Mouse (Mus musculus) kidney, postnatal 25 days (tissue): ENCODE measurements around the gene Olfr693.
"Not testable (repeated sequence)": the region's sequence is repeated elsewhere in the genome, so short reads cannot be mapped to it uniquely, and the experiment has no call there.

ENCODE experiments used
- DNase-seq, 2 experiments: peaks; one replicate each; pipeline ENCODE4 v3.0.0; 2021; ENCODE audit warnings: mixed read lengths in 2 of 2

Gene Olfr693

DNA sequence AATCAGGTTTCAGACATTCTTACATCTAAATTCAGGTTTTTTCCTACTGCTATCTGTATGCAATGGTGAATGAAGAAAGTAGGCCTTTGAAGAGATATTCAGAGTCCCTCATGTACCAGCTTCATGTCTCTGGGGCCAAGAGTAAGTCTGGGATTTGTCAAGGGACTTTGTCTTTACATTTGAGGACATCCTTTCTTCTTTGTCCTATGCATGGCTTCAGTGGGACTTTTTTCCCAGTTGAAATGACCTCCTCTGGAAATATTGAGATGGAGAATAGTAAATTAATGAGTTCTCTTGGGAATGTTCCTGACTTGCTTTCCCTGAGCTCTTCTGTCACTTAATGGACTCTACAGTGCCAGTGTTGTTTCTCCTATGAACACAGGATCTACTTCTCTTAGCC lies at the start of gene Olfr693:
TSS of gene Olfr693 (minus strand) at position 101 of the 400 bp plus-strand sequence.
- no peak for DNase-seq

DNA sequence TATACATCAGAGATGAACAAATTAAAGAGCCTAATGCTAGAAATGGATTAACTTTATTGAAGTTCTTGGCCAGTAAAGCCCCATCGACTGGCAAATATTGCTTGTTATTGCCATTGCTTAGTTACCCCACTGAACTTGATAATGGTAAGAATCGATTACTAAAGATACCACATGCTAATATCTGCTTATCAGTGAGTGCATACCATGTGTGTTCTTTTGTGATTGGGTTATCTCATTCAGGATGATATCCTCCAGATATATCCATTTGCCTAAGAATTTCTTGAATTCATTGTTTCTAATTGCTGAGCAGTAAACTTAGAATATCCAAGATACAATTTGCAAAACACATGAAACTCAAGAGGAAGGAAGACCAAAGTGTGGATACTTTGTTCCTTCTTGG lies 45.3 kb upstream of the Olfr693 start:
- DNase-seq, result not testable (repeated sequence)

DNA sequence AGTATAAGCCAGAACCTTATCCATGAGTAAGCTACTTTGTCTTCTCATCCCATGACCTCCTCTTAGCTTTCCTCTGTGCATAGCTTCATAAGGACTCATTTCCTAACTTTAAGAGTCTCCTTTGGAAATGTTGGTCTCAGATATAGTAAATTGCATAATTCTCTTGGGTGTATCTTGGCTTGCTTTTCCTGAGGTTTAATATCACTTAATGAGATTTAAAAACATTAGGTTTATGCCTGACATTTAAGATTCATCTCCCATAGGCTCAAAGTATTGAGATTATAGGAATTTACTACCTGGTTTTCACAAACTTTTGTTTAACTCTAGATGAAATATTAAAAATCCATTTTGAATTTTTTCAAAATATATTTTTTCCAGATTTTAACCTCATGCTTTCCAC lies 35.9 kb upstream of the Olfr693 start, which contains the start of gene Olfr695:
TSS of gene Olfr695 (minus strand) at position 101 of the 400 bp plus-strand sequence.
- no peak for DNase-seq

DNA sequence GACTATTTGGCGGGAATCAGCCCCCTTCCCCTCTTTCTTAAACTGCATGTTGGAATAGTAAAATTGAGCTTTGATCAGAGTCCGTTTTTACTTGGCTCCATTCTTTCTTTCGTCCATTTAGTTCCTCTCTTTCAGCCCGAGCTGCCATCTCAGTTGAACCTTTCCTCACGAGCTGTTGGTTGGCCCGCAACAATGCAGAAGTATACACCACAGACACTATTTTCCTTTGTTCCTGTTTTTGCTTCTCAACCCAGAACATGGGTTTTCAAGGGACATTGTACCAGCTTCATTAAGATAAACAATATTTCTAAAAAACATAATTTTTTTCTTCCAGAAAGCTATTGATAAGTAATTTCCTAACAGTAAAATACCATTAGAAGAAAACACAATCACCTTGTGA lies 31.1 kb upstream of the Olfr693 start:
- no peak for DNase-seq

DNA sequence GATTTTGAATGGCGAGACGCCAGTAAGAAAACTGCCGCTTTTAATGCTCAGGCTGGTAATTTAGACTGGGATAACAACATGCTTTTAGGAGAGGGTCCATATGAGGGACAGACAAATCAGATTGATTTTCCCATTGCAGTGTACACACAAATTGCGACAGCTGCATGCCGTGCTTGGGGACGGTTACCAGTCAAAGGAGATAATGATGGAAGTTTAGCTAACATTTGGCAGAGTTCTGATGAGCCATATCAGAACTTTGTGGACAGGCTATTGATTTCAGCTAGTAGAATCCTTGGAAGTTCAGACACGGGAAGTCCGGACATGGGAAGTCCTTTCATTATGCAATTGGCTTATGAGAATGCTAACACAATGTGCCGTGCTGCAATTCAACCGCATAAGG lies 27.3 kb upstream of the Olfr693 start:
- DNase-seq, result not testable (repeated sequence)

DNA sequence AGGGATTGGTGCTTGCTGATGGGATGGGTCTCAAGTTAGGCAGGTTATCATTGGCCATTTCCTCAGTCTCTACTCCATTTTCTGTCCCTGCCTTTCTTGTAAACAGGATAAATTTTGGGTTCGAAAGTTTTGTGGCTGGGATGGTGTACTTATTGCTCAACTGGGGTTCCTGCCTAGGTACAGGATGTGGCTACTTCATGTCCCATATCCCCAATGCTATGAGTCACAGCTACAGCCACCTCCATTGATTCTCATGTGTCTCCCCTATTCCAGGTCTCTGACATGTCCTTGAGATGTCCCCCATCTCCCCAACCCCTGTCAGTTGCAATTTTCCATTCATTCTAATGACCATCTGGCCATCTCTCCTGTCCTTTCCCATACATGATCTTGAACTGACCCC lies 16.5 kb upstream of the Olfr693 start:
- no peak for DNase-seq

DNA sequence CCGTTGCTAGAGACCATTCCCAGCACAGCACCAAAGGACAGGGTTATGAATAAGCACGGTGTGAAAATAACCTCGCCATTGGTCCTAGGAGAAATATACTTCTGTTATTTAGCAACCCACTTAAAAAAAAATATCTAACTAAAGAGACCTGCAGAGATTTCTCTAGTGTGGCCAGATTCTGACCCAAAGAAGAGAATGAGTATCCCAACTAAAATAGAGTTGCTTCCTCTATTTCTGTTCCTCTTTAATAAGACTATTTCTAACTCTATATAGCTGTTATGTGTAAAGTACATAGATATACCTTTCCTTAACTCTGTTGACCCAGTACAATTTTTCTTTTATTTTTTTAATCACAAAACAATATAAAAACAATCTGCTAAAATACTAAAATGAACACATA lies 12.6 kb upstream of the Olfr693 start:
- DNase-seq, result no peak

DNA sequence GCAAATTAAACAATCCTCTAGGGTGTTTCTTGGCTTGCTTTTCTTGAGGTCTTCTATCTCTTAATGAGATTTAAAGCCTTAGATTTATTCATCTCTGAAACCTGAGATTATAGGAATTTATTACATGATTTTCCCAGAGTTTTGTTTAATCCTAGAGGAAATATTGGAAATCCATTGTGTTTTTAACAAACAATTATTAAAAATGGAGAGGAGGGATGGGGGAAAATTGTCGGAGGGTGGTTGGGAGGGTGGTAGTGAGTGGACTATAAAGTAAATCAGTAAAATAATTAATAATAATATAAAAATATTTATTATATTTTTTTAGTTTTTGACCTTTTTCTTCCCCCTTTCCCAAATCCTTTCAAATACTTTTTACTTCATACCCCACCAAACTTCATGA lies 11.3 kb upstream of the Olfr693 start, which contains the start of gene Olfr694:
TSS of gene Olfr694 (minus strand) at position 101 of the 400 bp plus-strand sequence.
- DNase-seq, result no peak

DNA sequence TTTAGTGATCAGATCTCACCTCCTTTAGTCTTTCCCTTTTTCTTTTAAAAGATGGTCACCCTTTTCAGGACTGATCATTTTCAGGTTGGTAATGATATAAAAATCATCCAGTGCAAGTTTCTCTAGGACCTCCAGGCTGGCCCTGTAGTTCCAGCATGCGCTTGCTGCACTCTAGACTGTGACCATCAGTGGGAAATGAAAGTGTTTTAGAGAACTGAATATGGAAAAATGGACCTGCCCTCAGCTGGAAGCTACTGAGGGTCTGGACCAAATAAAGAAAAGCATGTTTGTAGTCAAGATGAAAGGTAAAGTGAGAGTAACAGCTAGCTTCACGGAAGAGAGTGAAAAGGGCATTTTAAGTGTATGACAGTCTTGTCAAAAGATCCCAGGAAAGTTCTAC lies 5.0 kb upstream of the Olfr693 start:
- DNase-seq, result no peak

DNA sequence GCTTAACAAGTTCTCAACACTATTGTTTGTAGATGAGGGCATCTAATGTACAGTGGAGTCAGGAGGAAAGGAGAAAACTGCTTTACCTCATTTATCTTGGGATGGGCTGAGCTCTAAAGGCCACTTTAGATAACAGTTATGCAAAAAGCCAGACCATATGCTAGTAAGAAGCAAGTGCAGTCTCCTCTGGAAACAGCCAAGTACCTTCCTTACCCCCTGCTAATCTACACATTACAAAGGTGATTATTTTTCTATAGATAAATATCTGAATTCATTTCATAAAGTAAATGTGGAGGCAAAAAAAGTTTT lies 28.1 kb downstream of the Olfr693 start:
- no peak for DNase-seq

DNA sequence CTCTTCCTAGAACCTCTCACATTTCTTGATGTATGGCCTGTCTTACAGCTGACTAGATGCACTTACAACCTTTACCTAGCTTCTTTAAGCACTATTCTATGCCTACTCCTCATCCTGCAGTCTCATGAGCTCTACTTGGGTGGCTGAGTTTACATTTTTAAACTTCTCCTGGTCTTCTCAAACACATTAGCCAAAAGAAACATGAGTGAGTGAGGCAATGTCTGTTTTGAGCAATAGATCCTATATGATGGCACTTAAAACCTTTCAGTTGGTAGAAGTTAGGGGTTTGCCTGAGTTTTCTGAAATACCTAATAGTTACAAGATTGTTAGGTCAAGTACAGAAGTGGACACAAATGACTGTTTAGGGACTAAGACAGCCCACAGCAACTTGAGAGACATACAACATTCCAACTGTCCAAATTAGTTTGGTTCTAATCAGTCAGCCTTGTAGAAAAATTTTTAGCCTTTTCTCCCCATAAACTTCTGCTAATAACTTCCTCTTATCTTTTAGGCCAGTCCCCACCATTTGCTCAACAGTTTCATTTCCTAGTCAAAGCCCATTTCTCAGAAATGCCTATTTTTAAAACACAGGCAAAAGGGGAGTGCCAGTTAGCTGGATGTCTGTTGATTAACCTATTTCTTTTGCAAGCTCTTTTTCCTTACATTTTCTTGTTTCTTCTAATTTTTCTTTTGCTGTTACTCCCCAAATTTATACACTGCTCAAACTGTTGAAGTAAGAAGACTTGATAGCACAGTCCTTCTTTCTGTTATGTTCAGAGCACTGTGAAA lies 28.6 kb downstream of the Olfr693 start:
- DNase-seq, result no peak

DNA sequence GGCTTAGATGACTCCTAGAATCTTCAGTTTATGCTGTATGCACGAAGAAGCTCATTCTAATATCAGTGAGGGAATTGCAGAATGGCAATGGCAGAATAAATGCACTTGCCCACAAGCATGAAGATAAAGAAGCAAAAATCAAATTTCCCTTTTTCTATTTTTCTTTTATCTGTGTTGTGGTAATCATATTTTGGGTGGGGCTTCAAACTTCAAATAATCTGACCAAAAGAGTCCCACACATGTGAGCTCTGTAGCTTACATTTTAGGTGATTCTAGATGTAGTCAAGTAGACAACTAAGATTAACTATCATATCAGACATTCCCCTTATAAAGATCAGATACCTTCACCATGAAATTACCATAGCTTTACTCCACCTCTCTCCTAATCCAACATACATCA lies 30.6 kb downstream of the Olfr693 start:
- DNase-seq, result no peak

DNA sequence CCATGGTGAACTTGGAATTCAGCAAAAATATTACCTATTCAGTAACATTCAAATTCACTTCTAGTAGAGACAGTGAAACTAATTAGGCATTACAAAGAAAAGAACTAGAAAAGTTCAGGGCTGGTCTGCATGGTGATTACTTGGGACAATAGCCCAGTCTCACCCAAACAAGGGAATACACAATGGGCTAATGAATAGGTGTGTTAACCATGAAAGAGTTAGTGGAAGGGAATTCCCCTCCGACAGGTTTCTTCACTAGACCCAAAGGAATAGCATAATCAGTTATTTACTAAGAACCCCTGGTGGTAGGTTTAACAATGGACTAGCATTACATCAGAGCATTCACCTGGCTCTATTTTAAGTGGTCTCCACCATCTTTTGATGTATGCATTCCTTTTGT lies 35.1 kb downstream of the Olfr693 start:
- no peak for DNase-seq

DNA sequence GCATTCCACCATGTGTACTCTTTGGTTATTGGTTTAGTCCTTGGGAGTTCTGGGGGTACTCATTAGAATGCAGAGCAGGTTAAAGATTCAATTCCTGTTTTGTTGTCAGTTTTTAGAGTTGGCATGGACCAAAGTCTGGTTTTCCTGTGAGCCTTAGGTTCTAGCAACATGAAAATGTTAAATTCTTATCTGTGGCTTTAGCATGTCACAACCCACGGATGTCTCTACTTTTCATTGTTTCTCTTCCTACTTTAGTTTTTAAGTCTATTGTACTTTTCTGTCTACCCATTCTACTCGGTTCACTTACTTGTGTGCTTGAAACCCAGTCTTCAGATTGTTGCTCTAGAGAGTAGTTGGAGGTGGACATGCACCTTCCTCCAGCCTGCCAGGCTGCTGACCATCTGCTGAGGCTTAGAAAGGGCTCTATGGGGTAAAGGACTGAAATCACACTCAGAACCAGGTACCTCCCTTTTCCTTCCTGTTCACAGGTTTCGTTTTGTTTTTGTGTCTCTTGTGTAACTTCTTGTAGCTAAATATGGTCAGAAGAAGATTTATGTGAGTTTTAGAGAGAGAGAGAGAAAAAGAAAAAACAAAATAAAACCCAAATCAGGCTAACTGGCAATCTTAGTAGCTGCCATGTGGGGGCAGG lies 36.0 kb downstream of the Olfr693 start:
- DNase-seq, result no peak

DNA sequence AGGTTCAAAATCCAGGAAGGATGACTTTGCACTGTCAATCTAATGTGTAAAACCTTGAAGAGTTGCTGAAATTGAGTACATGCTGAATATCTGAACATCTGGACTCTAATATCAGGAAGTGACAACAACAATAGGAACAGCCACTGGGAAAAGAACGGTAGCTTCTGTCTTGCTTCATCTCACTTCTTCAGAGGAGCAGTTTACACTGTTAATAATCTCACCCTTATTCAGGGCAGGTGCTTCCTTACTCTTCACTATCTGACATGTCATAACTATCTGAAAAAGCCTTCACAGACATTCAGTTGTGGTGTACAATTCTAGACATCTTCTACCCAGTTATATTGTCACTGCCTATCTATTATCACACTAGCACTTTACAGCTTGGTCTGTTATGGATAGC lies 39.5 kb downstream of the Olfr693 start:
- DNase-seq, result no peak

DNA sequence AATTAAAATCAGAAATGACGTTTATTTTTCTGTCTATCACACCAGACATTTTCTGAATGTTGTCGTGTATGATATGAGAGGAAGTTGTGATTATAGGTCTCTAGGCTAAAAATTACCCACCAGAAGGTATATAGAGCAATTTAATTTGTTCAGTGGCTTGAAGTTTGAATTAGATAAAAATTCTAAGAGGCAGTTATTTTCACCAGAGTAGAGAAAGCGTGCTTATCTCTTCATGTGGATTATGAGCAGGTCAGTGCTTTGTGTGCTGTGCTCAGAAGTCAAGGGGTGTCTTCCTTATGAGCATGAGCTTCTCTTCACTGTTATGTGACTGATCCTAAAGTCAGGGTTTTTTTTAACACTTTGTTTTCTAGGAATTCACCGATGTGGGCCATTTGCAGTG lies 44.8 kb downstream of the Olfr693 start:
- DNase-seq, result no peak
